Mouse (Mus musculus): ENCODE results near the gene Pard3.

DNA sequence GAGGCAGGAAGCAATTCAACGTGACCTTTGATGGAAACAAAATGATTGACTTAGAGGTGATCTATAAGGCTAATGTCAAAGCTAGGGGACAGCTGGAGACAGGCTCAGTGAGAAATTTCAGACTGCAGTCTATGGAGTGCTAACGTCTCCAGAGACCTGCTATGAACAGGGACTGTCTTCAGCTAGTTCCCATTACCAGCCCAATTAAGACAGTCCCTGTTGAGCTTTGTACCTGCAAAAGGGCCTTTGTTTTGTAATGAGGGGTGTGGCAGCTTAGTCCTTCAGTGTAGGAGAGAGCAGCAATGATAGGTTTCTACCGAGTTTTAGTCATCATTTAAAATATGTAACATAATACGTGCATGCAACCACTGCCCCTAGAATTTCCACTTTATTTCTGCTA is 448.9 kb downstream of the Pard3 start:
- TF ChIP-seq CTCF (conservative IDR thresholded peaks at IDR 0.05; ENCODE audit: insufficient read depth, insufficient read length, low read depth, low read length) (no peak), POLR2A (IDR thresholded peaks at IDR 0.05; ENCODE audit: low read depth, low read length) (no peak)
